Mouse (Mus musculus) myocyte (in vitro differentiated cells): Measurements from ENCODE around the gene Dcaf8. TPM values are rescaled to one million over a fixed set of nuclear protein-coding genes. Genes with fewer than 3 reads are reported as not detected.
A peak's percentile ranks its signal among the peaks of the same experiment; 100 is the strongest.

Source experiments
- H3K27me3 ChIP-seq: one replicate; pipeline ENCODE4 v1.6.1; 2011; ENCODE audit not compliant: control insufficient read depth, insufficient read depth, insufficient read length
- H3K36me3 ChIP-seq: one replicate; pipeline ENCODE4 v1.6.1; 2011; ENCODE audit not compliant: control insufficient read depth, insufficient read depth
- H3K4me2 ChIP-seq: one replicate; pipeline ENCODE4 v1.6.1; 2011; ENCODE audit warnings: low read depth, control low read depth
- H3K4me3 ChIP-seq: one replicate; pipeline ENCODE4 v1.5.1; 2011; ENCODE audit warnings: mild to moderate bottlenecking, control low read depth, moderate library complexity
- H3K79me2 ChIP-seq: one replicate; pipeline ENCODE4 v1.6.1; 2011; ENCODE audit not compliant: control insufficient read depth, insufficient read depth
- H3ac ChIP-seq: one replicate; pipeline ENCODE4 v1.6.1; 2011; ENCODE audit not compliant: control insufficient read depth, insufficient read length
- CEBPB ChIP-seq: IDR thresholded peaks from 2 replicates; pipeline ENCODE4 v1.6.1; 2011; ENCODE audit warnings: mild to moderate bottlenecking, moderate library complexity; ENCODE audit not compliant: poor library complexity, insufficient read depth, severe bottlenecking
- E2F4 ChIP-seq: IDR thresholded peaks from one replicate; pipeline ENCODE4 v1.6.1; 2011; ENCODE audit warnings: mild to moderate bottlenecking, control low read depth, moderate library complexity; ENCODE audit not compliant: insufficient read depth
- MAX ChIP-seq: IDR thresholded peaks from one replicate; pipeline ENCODE4 v1.6.1; 2011; ENCODE audit warnings: low read depth, mild to moderate bottlenecking, control low read depth
- MYOD1 ChIP-seq, 3 experiments: IDR thresholded peaks; one replicate each; pipeline ENCODE4 v1.6.1; 2011; ENCODE audit warnings: control low read depth in 2 of 3, low read depth in 2 of 3, mild to moderate bottlenecking in 2 of 3, moderate library complexity in 1 of 3; ENCODE audit not compliant: insufficient read length in 2 of 3, control insufficient read depth in 1 of 3
- MYOG ChIP-seq, 3 experiments: IDR thresholded peaks; one replicate each; pipeline ENCODE4 v1.6.1; 2011; ENCODE audit warnings: control low read depth in 2 of 3, low read depth in 2 of 3, mild to moderate bottlenecking in 2 of 3; ENCODE audit not compliant: insufficient read length in 2 of 3, control insufficient read depth in 1 of 3, insufficient read depth in 1 of 3
- POLR2A ChIP-seq: IDR thresholded peaks from one replicate; pipeline ENCODE4 v1.6.1; 2011; ENCODE audit warnings: low read depth, mild to moderate bottlenecking, control low read depth, moderate library complexity; ENCODE audit not compliant: insufficient read length
- POLR2AphosphoS2 ChIP-seq: IDR thresholded peaks from one replicate; pipeline ENCODE4 v1.6.1; 2011; ENCODE audit warnings: low read depth, control low read depth; ENCODE audit not compliant: insufficient read length
- REST ChIP-seq: IDR thresholded peaks from one replicate; pipeline ENCODE4 v1.6.1; 2011; ENCODE audit warnings: mild to moderate bottlenecking, control low read depth, moderate library complexity; ENCODE audit not compliant: insufficient read depth, insufficient read length
- SRF ChIP-seq: IDR thresholded peaks from one replicate; pipeline ENCODE4 v1.6.1; 2011; ENCODE audit warnings: low read depth; ENCODE audit not compliant: control insufficient read depth, insufficient read length
- TCF12 ChIP-seq: IDR thresholded peaks from one replicate; pipeline ENCODE4 v1.6.1; 2011; ENCODE audit warnings: mild to moderate bottlenecking, control low read depth; ENCODE audit not compliant: poor library complexity, insufficient read depth, severe bottlenecking
- TCF3 ChIP-seq: IDR thresholded peaks from one replicate; pipeline ENCODE4 v1.6.1; 2011; ENCODE audit warnings: low read depth, control low read depth; ENCODE audit not compliant: insufficient read length
- USF1 ChIP-seq: IDR thresholded peaks from one replicate; pipeline ENCODE4 v1.6.1; 2011; ENCODE audit warnings: low read depth, mild to moderate bottlenecking, control low read depth, moderate library complexity
- polyA plus RNA-seq: library from polyadenylated mRNA; unstranded; fragments of >200 nt; fragmentation: generic; extraction: Trizol; gene quantifications from one replicate; pipeline ENCODE4 v1.2.1, GENCODE M21; 2012; ENCODE audit warnings: missing spikeins

Gene Dcaf8
- polyA plus RNA-seq, 1 experiment, result 80.0 TPM

- Histone ChIP-seq H3K27me3 (no peaks in the 10 kb centered on the region), H3K4me3 (no peak overlapping the region), H3K79me2 (peaks cover 72% of the 10 kb centered on the region), H3ac (no peak overlapping the region), H3K4me2 (peak overlapping the region; percentile 18), H3K36me3 (peaks cover 31% of the 10 kb centered on the region)
- no peak for TF ChIP-seq SRF
- no peak for TF ChIP-seq TCF12
- no peak for TF ChIP-seq TCF3
- peak in 1 of 3 experiments; percentile 40 for TF ChIP-seq MYOG (IDR thresholded peaks at IDR 0.05; ENCODE audit: control insufficient read depth in 1 of 3, insufficient read depth in 1 of 3, insufficient read length in 2 of 3, low read depth in 2 of 3)
- TF ChIP-seq E2F4, result no peak
- TF ChIP-seq CEBPB, result no peak
- TF ChIP-seq MAX, result no peak
- TF ChIP-seq REST, result no peak
- TF ChIP-seq MYOD1 (IDR thresholded peaks at IDR 0.05; ENCODE audit: control insufficient read depth in 1 of 3, insufficient read length in 2 of 3, low read depth in 2 of 3), result peak; percentile 42 to 88 (median 82)
- TF ChIP-seq USF1, result no peak
- TF ChIP-seq POLR2AphosphoS2, result no peak
- no peak for TF ChIP-seq POLR2A
Measured at GRCm38 (mm10) chr1:172154536-172154935, 6.7 kb downstream of the Dcaf8 start.

GRCm38 (mm10) chr1:172155518-172155917 is 7.6 kb downstream of the Dcaf8 start:
- H3ac ChIP-seq, result no peak overlapping the region
- no peak overlapping the region for H3K4me3 ChIP-seq
- no peak overlapping the region for H3K4me2 ChIP-seq
- TF ChIP-seq TCF12 (no peak), POLR2A (no peak), TCF3 (no peak), SRF (no peak), REST (no peak), MAX (no peak), CEBPB (no peak), MYOG (IDR thresholded peaks at IDR 0.05; ENCODE audit: control insufficient read depth in 1 of 3, insufficient read depth in 1 of 3, insufficient read length in 2 of 3, low read depth in 2 of 3) (no peak), E2F4 (no peak), USF1 (no peak), MYOD1 (IDR thresholded peaks at IDR 0.05; ENCODE audit: control insufficient read depth in 1 of 3, insufficient read length in 2 of 3, low read depth in 2 of 3) (no peak), POLR2AphosphoS2 (no peak)
- H3K36me3 ChIP-seq, result peaks cover 31% of the 10 kb centered on the region
- H3K27me3 ChIP-seq, result no peaks in the 10 kb centered on the region
- H3K79me2 ChIP-seq, result peaks cover 72% of the 10 kb centered on the region

GRCm38 (mm10) chr1:172159970-172160369 is 12.1 kb downstream of the Dcaf8 start:
- Histone ChIP-seq H3K4me3 (no peak overlapping the region), H3ac (no peak overlapping the region), H3K27me3 (no peaks in the 10 kb centered on the region), H3K36me3 (peaks cover 28% of the 10 kb centered on the region), H3K4me2 (no peak overlapping the region), H3K79me2 (peaks cover 76% of the 10 kb centered on the region)
- TF ChIP-seq SRF (no peak), MYOG (IDR thresholded peaks at IDR 0.05; ENCODE audit: control insufficient read depth in 1 of 3, insufficient read depth in 1 of 3, insufficient read length in 2 of 3, low read depth in 2 of 3) (no peak), TCF12 (no peak), CEBPB (no peak), TCF3 (no peak), MYOD1 (IDR thresholded peaks at IDR 0.05; ENCODE audit: control insufficient read depth in 1 of 3, insufficient read length in 2 of 3, low read depth in 2 of 3) (no peak), POLR2A (no peak), REST (no peak)

- Histone ChIP-seq H3K36me3 (peaks cover 31% of the 10 kb centered on the region), H3K27me3 (no peaks in the 10 kb centered on the region), H3ac (no peak overlapping the region), H3K4me2 (no peak overlapping the region), H3K79me2 (peaks cover 78% of the 10 kb centered on the region), H3K4me3 (no peak overlapping the region)
- TF ChIP-seq MYOG (IDR thresholded peaks at IDR 0.05; ENCODE audit: control insufficient read depth in 1 of 3, insufficient read depth in 1 of 3, insufficient read length in 2 of 3, low read depth in 2 of 3) (no peak), TCF12 (no peak), E2F4 (no peak), POLR2AphosphoS2 (no peak), MAX (no peak), CEBPB (no peak), MYOD1 (IDR thresholded peaks at IDR 0.05; ENCODE audit: control insufficient read depth in 1 of 3, insufficient read length in 2 of 3, low read depth in 2 of 3) (no peak), POLR2A (no peak)
Measured at GRCm38 (mm10) chr1:172160508-172160907, 12.6 kb downstream of the Dcaf8 start.

GRCm38 (mm10) chr1:172162009-172162408 is 14.1 kb downstream of the Dcaf8 start:
- H3ac ChIP-seq, result no peak overlapping the region
- no peak overlapping the region for H3K4me3 ChIP-seq
- H3K79me2 ChIP-seq, result peaks cover 63% of the 10 kb centered on the region
- peaks cover 38% of the 10 kb centered on the region for H3K36me3 ChIP-seq
- H3K27me3 ChIP-seq, result no peaks in the 10 kb centered on the region
- H3K4me2 ChIP-seq, result no peak overlapping the region
- TF ChIP-seq SRF (no peak), TCF3 (no peak), E2F4 (no peak)
